Mouse (Mus musculus): ENCODE measurements around the gene Rfx5.
"Not testable (repeated sequence)": the region's sequence is repeated elsewhere in the genome, so short reads cannot be mapped to it uniquely, and the experiment has no call there.

DNA sequence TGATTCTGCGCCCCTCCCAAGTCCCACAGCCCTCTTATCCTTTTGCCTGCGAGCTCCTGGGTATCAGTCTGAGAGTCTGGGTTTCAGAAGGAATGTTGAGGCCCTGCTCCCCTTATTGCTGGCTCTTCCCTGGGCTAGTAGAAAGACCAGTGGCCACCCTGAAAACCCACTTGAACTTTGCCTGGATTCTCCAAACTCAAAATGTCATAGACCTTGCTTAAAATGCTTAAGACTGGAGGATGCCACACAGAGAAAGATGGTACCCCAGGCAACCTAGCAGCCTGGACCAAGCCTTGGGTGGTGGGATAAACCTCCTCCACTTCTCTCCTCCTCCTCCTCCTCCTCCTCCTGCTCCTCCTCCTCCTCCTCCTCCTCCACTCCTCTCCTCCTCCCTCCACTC, 20.3 kb upstream of the Rfx5 start:
- TF ChIP-seq CTCF (IDR thresholded peaks at IDR 0.05; ENCODE audit: low read depth, low read length); POLR2A (IDR thresholded peaks at IDR 0.05; ENCODE audit: extremely low read depth, insufficient read depth, low read length): not testable (repeated sequence)

Data from liver, adult 2 months (tissue).